Mouse (Mus musculus): ENCODE measurements at regions not wholly inside any gene's neighbourhood (a gene's known extent, or its start where the extent isn't known, plus 50 kb on each side); places are given as distances from the start of the nearest gene placed in this dataset.

GRCm38 (mm10) chr1:63869342-63869741 lies 100.3 kb upstream of the 4933402D24Rik start:
- TF ChIP-seq POLR2A (IDR thresholded peaks at IDR 0.05; ENCODE audit: borderline replicate concordance, insufficient read depth, low read length), result no peak
- TF ChIP-seq CTCF (IDR thresholded peaks at IDR 0.05; ENCODE audit: borderline replicate concordance, insufficient read depth, low read depth, low read length), result peak; percentile 47; the same call in 1 of the 2 replicates
